Mouse (Mus musculus) lung, embryonic 15.5 days (tissue): ENCODE data around the gene Apoh. TPM values are rescaled to one million over a fixed set of nuclear protein-coding genes. Genes with fewer than 3 reads are reported as not detected.
A peak's percentile ranks its signal among the peaks of the same experiment; 100 is the strongest.

ENCODE experiments used
- ATAC-seq: fragments of 200-750 bp; cut with Nextera tagmentation; 2 replicates; pipeline ENCODE4 v1.8.0; 2017; ENCODE audit warnings: moderate number of reproducible peaks, borderline replicate concordance; ENCODE audit not compliant: low FRiP score, low TSS enrichment; ENCODE audit errors: extremely low read depth
- H3K27ac ChIP-seq: fragments of 300-500 bp; sonication (generic); 2 replicates; pipeline ENCODE4 v1.5.1; 2015; ENCODE audit warnings: moderate library complexity, mild to moderate bottlenecking, inconsistent platforms
- H3K27me3 ChIP-seq: fragments of 300-500 bp; sonication (generic); 2 replicates; pipeline ENCODE4 v1.6.1; 2015; ENCODE audit warnings: inconsistent platforms
- H3K36me3 ChIP-seq: fragments of 300-500 bp; sonication (generic); 2 replicates; pipeline ENCODE4 v1.6.1; 2015; ENCODE audit warnings: inconsistent platforms
- H3K4me1 ChIP-seq: fragments of 300-500 bp; sonication (generic); 2 replicates; pipeline ENCODE4 v1.6.1; 2015; ENCODE audit warnings: inconsistent platforms
- H3K4me2 ChIP-seq: fragments of 300-500 bp; sonication (generic); 2 replicates; pipeline ENCODE4 v1.6.1; 2015; ENCODE audit warnings: inconsistent platforms, mild to moderate bottlenecking, moderate library complexity
- H3K4me3 ChIP-seq: fragments of 300-500 bp; sonication (generic); 2 replicates; pipeline ENCODE4 v1.5.1; 2015; ENCODE audit warnings: mild to moderate bottlenecking, inconsistent platforms
- H3K9ac ChIP-seq: fragments of 300-500 bp; sonication (generic); 2 replicates; pipeline ENCODE4 v1.6.1; 2015; ENCODE audit warnings: inconsistent platforms
- H3K9me3 ChIP-seq: fragments of 300-500 bp; sonication (generic); 2 replicates; pipeline ENCODE4 v1.6.1; 2016; ENCODE audit warnings: inconsistent platforms
- WGBS: fragments of 180-500 bp; shearing (Covaris S2); methylation state at CpG from one replicate; pipeline ENCODE4 v1.1.7; 2015; 5-methylcytosine and 5-hydroxymethylcytosine counted together
- polyA plus RNA-seq: library from polyadenylated mRNA; unstranded; fragments of >200 nt; fragmentation: Nextera tagmentation; extraction: Ambion mirVana; gene quantifications from 2 replicates; pipeline ENCODE4 v1.2.1, GENCODE M21; 2015

The Apoh gene
- polyA plus RNA-seq, 1 experiment from 2014 or later = 0.45 TPM

DNA sequence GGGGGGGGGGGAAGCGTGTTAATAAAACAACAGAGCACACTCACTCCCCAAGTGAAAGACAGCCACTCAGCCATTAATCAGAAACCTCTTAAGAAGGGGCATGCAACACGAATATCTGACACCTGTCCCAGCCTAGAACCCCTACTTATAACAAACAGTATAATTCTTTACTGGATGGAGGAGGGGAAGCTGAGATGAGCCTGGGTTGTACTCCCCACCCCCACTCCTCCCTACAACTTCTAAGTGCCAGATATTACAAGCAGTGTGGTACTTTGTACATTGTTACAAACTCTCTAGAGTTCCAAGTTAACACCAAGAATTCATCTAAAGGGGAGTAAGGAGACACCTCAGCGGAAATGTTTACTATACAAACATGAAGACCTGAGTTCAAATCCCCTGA is 8.5 kb upstream of the Apoh start:
- Histone ChIP-seq H3K27ac (no peak overlapping the region), H3K4me3 (no peak overlapping the region), H3K36me3 (no peaks in the 10 kb centered on the region), H3K4me1 (0 out of 2 replicates have a peak, but pooled peaks cover 7% of the 10 kb centered on the region), H3K27me3 (no peaks in the 10 kb centered on the region), H3K9ac (no peak overlapping the region), H3K9me3 (no peaks in the 10 kb centered on the region), H3K4me2 (no peak overlapping the region)
- WGBS = 41% methylated on average over 3 of the region's 3 CpGs
- ATAC-seq = no peak

DNA sequence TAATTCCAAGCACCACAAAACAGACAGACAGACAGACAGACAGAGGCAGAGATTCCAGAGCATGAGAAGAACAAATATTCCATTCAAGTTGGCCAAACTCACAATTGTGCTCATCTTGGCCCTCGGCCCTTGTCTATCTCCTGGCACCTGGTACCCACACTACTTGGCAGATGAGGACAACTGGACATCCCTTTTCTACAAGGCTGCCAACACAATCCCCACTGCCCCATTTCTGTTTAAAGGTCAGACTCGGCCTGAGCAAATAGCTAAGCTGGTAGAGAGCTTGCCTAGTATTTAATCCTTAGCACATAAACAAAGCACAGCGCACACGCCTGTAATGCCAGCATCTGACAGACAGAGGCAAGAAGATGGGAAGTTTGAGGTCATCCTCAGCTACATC is 7.6 kb upstream of the Apoh start:
- Histone ChIP-seq H3K27me3 (no peaks in the 10 kb centered on the region), H3K27ac (no peak overlapping the region), H3K9ac (no peak overlapping the region), H3K36me3 (no peaks in the 10 kb centered on the region), H3K4me2 (no peak overlapping the region), H3K9me3 (no peaks in the 10 kb centered on the region), H3K4me1 (0 out of 2 replicates have a peak, but pooled peaks cover 7% of the 10 kb centered on the region), H3K4me3 (no peak overlapping the region)
- no peak for ATAC-seq
- 83% methylated on average over 4 of the region's 4 CpGs for WGBS

DNA sequence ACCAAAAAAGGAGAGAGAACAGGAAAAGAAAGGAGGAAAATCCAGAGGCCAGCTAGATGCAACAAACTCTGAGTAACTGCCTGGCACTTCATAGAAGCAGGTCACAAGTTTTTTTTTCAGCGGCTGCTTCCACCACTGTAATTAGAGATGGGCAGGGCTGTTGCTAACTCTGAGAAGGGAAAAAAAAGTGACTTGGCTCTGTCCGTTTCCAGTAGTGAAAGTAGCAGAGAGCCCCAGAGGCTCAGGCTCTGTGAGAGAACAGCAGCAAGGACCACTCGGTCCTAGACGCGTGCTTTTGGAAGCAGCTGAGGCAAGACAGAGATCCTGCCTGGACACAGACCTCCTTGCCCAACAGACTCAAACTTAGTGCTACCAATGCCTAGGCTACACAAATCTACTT is 6.7 kb upstream of the Apoh start:
- no peaks in the 10 kb centered on the region for H3K9me3 ChIP-seq
- H3K36me3 ChIP-seq = no peaks in the 10 kb centered on the region
- H3K4me2 ChIP-seq = no peak overlapping the region

DNA sequence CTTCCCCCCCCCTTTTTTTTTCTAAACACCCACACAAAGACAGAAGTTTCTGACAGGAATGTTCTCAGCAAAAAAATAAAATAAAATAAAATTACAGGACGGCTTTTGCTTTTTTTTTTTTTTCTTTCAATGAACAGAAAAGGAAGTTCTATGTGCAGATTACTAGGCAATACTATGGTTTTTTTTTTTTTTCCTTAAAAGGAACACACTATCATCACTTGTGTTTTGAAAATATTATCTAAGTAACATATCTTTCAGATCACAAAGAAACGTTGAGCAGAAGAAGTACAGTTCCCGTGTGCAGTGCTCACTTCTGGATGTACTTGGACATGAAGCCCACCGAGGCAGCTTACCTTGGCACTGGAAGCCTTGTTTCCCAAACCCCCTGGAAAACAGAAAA is 2.9 kb upstream of the Apoh start:
- Histone ChIP-seq H3K4me1 (peaks cover 16% of the 10 kb centered on the region), H3K36me3 (no peaks in the 10 kb centered on the region), H3K9me3 (no peaks in the 10 kb centered on the region), H3K4me2 (no peak overlapping the region), H3K9ac (no peak overlapping the region), H3K27me3 (no peaks in the 10 kb centered on the region), H3K27ac (no peak overlapping the region), H3K4me3 (no peak overlapping the region)
- WGBS = 79% methylated on average over 4 of the region's 4 CpGs
- no peak for ATAC-seq

More for the DNA sequence above, 6.7 kb upstream of the Apoh start:
- Histone ChIP-seq H3K9ac (no peak overlapping the region), H3K27me3 (no peaks in the 10 kb centered on the region), H3K4me1 (0 out of 2 replicates have a peak, but pooled peaks cover 7% of the 10 kb centered on the region), H3K27ac (no peak overlapping the region), H3K4me3 (no peak overlapping the region)
- no peak for ATAC-seq
- 19% methylated on average over 5 of the region's 5 CpGs for WGBS

DNA sequence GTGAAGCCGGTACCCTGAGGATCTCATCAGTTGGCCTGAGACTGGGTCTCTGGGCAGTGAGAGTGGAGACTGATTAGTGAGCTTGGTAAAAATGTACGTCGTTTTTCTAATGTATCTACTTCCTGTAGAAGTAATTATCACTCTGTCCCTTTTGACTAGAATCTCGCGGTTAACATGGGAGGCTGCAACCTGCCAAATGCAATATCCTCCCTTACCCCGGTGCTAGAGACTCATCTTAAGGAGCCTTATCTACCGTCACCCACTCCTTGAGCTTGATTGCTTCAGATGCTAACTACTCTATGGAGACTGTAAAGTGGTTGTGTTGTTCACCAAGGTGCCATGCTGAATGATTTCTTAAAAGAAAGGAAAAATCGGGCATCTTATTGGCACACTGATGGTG is 1.4 kb upstream of the Apoh start:
- Histone ChIP-seq H3K36me3 (no peaks in the 10 kb centered on the region), H3K9me3 (no peaks in the 10 kb centered on the region), H3K27ac (no peak overlapping the region), H3K4me1 (peaks cover 11% of the 10 kb centered on the region), H3K27me3 (no peaks in the 10 kb centered on the region), H3K4me2 (peak overlapping the region; percentile 90), H3K9ac (0 out of 2 replicates have a peak overlapping the region, but pooled peaks have one; percentile 1), H3K4me3 (peak overlapping the region; percentile 75)
- no peak for ATAC-seq
- WGBS = 37% methylated on average over 8 of the region's 8 CpGs

DNA sequence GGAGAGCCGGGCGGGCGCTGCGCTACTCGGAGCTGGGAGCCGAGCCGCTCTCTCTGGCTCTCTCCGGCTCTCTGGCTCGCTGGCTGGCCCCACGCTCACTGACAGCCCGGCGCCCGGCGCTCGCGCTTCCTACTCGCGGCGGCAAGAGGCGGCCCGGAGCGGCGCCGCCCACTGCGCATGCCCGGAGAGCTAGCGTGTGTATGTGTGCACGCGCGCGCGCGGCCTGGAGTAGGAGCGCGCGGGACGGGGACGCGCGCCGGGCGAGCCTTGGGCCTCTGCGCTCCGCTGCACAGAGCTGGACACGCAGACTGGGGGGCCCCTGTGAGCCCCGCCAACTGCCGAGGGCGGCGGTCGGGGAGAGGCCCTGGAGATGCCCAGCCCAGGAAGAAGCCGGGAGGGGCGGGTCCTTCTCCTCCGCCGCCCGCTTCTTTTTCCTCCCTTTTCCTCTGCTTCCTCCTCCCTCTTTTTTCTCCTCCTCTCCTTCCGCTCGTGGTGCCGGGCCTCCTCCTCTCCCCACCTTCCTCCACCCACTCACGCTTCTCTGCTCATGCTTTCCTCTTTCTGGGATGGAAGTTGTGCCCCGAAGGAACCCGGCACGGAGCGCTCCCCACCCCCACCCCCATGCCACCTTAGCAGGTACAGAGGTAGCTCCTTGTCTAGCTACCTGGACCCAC is 772 bp downstream of the Apoh start, which contains the start of gene Prkca:
TSS of gene Prkca (minus strand) at position 140 of the 674 bp plus-strand sequence.
- H3K4me1 ChIP-seq = peaks cover 9% of the 10 kb centered on the region
- H3K4me3 ChIP-seq = peak within 1 kb of the TSS; percentile 75
- H3K27ac ChIP-seq = peak within 1 kb of the TSS; percentile 84
- H3K9ac ChIP-seq = peak within 1 kb of the TSS; percentile 59
- H3K36me3 ChIP-seq = no peaks in the 10 kb centered on the region
- under 1% methylated on average over 51 of the region's 63 CpGs for WGBS
- peak within 1 kb of the TSS; percentile 90 for H3K4me2 ChIP-seq
- no peaks in the 10 kb centered on the region for H3K9me3 ChIP-seq
- ATAC-seq = peak; percentile 96
- no peaks in the 10 kb centered on the region for H3K27me3 ChIP-seq

DNA sequence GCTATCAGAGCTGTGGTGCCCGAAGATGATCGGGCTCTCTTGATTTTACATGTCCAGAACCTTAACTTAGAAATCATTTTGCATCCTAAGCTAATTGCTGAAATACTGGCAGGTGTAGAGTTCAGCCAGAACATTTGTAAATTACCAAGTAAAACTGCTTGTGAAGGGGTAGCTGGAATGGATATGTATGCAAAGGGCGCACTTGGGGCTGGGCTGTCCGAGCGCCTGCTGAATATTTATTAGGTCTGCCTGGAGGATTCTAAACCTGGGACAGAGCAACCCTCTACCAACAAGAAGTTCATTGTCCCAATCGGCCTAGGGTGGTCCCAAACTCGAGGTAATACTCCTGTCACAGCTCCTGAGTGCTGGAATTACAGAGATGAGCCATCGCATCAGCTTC is 1.6 kb downstream of the Apoh start:
- H3K27ac ChIP-seq = no peak overlapping the region
- peak overlapping the region; percentile 75; the same call in 1 of the 2 replicates for H3K4me3 ChIP-seq
- no peak overlapping the region for H3K9ac ChIP-seq
- ATAC-seq = no peak
- no peaks in the 10 kb centered on the region for H3K27me3 ChIP-seq
- no peaks in the 10 kb centered on the region for H3K9me3 ChIP-seq
- H3K4me1 ChIP-seq = peaks cover 9% of the 10 kb centered on the region
- peak overlapping the region; percentile 90 for H3K4me2 ChIP-seq
- WGBS = 66% methylated on average over 8 of the region's 8 CpGs
- no peaks in the 10 kb centered on the region for H3K36me3 ChIP-seq

DNA sequence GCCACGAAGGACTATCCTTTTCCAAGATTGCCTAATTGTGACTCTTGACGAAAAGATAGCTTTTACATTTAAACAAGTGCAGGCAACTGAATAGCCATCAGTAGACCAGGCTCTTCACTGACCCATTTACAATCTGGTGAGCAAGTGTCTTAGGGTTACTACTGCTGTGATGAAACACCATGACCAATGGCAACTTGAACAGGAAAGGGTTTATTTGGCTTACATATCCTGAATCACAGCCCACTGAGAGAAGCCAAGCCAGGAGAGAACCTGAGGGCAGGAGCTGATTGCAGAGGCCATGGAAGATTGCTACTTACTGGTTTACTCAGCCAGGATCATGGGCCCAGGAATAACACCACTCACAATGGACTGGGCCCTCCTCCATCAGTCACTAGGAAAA is 2.2 kb downstream of the Apoh start:
- Histone ChIP-seq H3K9ac (no peak overlapping the region), H3K27ac (no peak overlapping the region), H3K4me1 (peaks cover 9% of the 10 kb centered on the region), H3K4me3 (no peak overlapping the region), H3K9me3 (no peaks in the 10 kb centered on the region), H3K4me2 (no peak overlapping the region), H3K36me3 (no peaks in the 10 kb centered on the region), H3K27me3 (no peaks in the 10 kb centered on the region)
- ATAC-seq = no peak
- 84% methylated on average over 2 of the region's 2 CpGs for WGBS

DNA sequence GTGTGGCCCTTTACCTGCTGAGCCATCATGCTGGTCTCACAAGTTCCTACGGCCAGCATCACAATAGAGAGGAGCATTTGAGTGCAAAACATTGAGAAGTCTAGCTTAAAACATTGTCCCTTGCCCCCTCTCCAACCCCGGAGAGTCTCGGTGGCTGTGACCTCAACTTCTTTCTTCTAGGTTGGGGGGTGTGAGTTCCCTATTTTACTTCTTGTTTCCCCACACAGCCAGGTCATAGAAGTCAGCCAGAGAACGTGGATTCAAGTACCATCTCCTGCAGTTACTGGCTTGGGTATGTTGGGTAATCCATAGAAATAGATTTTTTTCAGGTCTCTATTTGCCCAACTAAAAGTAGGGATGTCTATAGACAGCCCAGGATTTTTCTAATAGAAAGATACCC is 7.6 kb downstream of the Apoh start:
- H3K4me1 ChIP-seq = no peaks in the 10 kb centered on the region
- no peaks in the 10 kb centered on the region for H3K9me3 ChIP-seq
- no peaks in the 10 kb centered on the region for H3K36me3 ChIP-seq
- 74% methylated on average over 4 of the region's 4 CpGs for WGBS
- ATAC-seq = no peak
- no peak overlapping the region for H3K9ac ChIP-seq
- no peak overlapping the region for H3K4me2 ChIP-seq
- H3K27ac ChIP-seq = no peak overlapping the region
- H3K27me3 ChIP-seq = no peaks in the 10 kb centered on the region
- H3K4me3 ChIP-seq = no peak overlapping the region

DNA sequence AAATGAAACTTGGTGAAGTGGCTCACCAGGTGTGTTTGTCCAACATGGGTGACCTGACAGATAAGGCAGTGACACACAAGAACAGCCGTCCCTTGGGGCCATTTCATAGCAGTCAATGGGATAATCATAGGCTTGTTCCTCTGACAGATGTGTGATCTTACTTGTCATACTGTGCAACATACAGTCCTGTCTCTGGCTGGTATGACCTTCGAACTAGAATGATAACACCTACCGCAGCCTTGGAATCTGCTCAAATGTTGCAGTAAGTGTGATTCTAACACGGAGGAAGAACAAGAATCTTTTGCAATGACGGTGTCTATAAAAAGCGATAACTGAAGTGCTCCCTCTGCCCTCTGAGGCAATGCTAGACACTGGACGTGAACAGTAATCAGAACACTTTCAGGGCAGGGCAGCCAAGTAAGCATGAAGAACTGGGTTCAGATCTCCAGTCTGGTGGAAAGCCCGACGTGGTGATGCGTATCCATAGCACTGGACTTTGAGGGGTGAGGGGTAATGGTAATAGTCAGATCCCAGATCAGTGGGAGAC is 9.8 kb downstream of the Apoh start:
- no peak overlapping the region for H3K4me3 ChIP-seq
- 78% methylated on average over 10 of the region's 10 CpGs for WGBS
- no peaks in the 10 kb centered on the region for H3K36me3 ChIP-seq
- no peaks in the 10 kb centered on the region for H3K27me3 ChIP-seq
- no peak for ATAC-seq
- H3K4me2 ChIP-seq = no peak overlapping the region
- no peak overlapping the region for H3K9ac ChIP-seq
- no peaks in the 10 kb centered on the region for H3K9me3 ChIP-seq
- H3K27ac ChIP-seq = no peak overlapping the region
- no peaks in the 10 kb centered on the region for H3K4me1 ChIP-seq

DNA sequence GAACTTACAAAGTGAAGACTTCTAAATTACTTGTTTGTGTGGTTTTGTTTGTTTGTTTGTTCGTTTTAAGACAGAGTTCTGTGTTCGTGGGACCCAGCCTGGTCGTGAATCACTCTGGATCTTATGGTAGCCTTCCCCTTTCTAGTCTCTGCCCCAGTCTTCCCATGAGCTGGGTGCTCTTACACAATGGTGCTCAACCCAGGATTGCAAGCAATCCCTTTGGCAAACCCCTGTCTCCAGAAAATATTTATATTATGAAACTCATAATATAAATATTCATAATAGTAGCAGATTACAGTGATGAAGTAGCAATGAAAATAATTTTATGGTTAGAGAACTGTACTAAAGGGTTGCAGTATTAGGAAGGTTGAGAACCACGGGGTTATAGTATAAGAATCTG is 12.9 kb downstream of the Apoh start:
- H3K4me2 ChIP-seq = no peak overlapping the region
- no peaks in the 10 kb centered on the region for H3K27me3 ChIP-seq
- no peaks in the 10 kb centered on the region for H3K36me3 ChIP-seq
- H3K9me3 ChIP-seq = no peaks in the 10 kb centered on the region
- no peak overlapping the region for H3K9ac ChIP-seq
- 52% methylated on average over 4 of the region's 4 CpGs for whole genome bisulfite sequencing
- ATAC-seq = no peak
- no peak overlapping the region for H3K4me3 ChIP-seq
- no peaks in the 10 kb centered on the region for H3K4me1 ChIP-seq
- H3K27ac ChIP-seq = no peak overlapping the region

DNA sequence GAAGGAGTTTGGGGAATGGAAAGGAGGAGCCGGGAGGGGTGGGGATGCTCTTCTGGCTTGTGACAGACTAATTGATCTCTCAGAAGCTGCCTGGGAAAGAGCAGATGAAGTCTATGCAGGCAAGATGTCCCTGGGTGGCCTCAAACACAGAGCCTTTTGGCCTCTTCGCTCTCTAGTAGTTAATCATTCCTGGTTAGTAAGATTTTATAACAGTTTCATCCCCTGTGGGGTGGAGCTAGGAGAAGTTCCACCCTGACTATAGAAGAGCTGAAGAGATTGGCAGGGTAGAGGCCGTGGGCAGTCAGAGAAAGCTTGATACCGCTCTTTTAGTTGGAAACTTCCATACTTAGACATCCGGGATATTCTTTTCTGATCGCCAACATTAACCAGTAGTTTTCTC is 15.8 kb downstream of the Apoh start:
- Histone ChIP-seq H3K36me3 (no peaks in the 10 kb centered on the region), H3K9me3 (no peaks in the 10 kb centered on the region), H3K4me2 (no peak overlapping the region), H3K27ac (no peak overlapping the region), H3K27me3 (no peaks in the 10 kb centered on the region), H3K4me3 (no peak overlapping the region), H3K4me1 (0 out of 2 replicates have a peak, but pooled peaks cover 2% of the 10 kb centered on the region), H3K9ac (no peak overlapping the region)
- WGBS = 73% methylated on average over 6 of the region's 6 CpGs
- ATAC-seq = no peak
